Mouse (Mus musculus): ENCODE data around the gene Nudcd3. TPM values are rescaled to one million over a fixed set of nuclear protein-coding genes. Genes with fewer than 3 reads are reported as not detected.
"Not testable (repeated sequence)": the region's sequence is repeated elsewhere in the genome, so short reads cannot be mapped to it uniquely, and the experiment has no call there.

Nudcd3 gene
- polyA plus RNA-seq, 1 experiment = 26.2 TPM

DNA sequence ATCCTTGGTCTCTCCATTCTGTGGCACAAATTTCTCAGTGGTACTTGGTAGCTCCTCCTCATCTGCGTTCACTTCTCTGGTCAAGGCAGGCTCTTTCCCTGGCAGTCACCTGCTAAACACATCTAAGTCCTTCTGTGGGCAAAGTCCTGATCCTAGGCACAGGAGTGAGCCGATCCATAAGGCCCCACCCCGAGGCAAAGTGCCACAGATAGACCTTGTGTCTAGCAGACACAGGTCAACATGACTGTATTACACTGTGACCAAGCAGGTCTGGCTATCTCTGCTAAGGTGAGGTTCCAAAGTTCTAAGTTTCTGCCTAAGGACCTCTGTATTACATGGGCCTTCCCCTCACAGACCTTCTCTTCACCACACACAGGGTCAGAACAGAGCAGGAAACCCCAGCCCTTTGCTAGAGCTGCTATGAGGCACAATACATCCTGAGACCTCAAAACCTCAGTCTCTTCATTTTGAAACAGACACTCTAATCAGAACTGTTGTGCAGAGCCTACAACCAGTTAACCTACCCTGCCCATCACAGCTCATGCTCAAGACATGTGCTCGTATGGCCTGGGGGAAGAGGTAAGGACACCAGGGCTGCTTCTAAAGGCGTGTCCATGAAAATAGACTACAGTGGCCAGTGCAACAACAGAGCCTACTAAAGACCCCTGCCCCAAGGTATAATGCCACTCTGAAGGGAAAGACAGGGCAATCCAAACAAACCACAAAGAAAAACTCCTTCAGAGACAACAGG, 88.3 kb downstream of the Nudcd3 start:
- Histone ChIP-seq H3K27ac (ENCODE audit: insufficient read depth, low read depth, low read length) (peak overlapping the region; percentile 97), H3K36me3 (ENCODE audit: control insufficient read depth, insufficient read depth, low read length) (peaks cover 16% of the 10 kb centered on the region)
- TF ChIP-seq POLR2A (IDR thresholded peaks at IDR 0.05; ENCODE audit: low read depth, low read length) = no peak
- no peak for TF ChIP-seq CTCF (IDR thresholded peaks at IDR 0.05; ENCODE audit: extremely low read depth, insufficient read length, insufficient replicate concordance, low read depth, low read length)

DNA sequence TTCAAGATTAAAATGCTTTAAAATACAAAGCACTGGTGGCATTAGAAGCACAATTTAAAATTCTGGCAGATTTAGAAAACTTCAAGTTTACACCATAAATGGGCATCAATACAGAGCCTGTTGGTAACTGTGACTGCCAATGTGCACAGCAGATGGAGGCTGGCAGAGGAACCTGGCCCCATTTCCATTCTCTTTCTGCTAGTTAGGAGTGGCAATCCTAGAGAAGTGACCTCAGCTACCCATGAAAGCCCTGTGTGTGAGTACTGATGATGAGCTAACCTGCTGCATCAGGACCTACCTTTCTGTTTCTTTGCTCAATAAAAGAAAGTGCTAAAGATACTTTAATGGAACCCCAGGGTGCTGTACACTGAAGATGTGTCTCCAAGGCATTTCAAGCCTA, 90.2 kb downstream of the Nudcd3 start:
- no peak overlapping the region for H3K4me3 ChIP-seq (ENCODE audit: low read depth, low read length)
- TF ChIP-seq CTCF (IDR thresholded peaks at IDR 0.05; ENCODE audit: extremely low read depth, insufficient read length, insufficient replicate concordance, low read depth, low read length) (no peak), POLR2A (IDR thresholded peaks at IDR 0.05; ENCODE audit: low read depth, low read length) (no peak)
- peaks cover 20% of the 10 kb centered on the region for H3K36me3 ChIP-seq (ENCODE audit: control insufficient read depth, insufficient read depth, low read length)
- peaks cover 26% of the 10 kb centered on the region for H3K4me1 ChIP-seq (ENCODE audit: control insufficient read depth, insufficient read depth, insufficient read length, low read length)
- H3K27me3 ChIP-seq (ENCODE audit: control insufficient read depth, insufficient read depth, low read length) = no peaks in the 10 kb centered on the region
- no peak overlapping the region for H3K27ac ChIP-seq (ENCODE audit: insufficient read depth, low read depth, low read length)

More for the DNA sequence above, 88.3 kb downstream of the Nudcd3 start:
- Histone ChIP-seq H3K4me3 (ENCODE audit: low read depth, low read length) (no peak overlapping the region), H3K4me1 (ENCODE audit: control insufficient read depth, insufficient read depth, insufficient read length, low read length) (peaks cover 26% of the 10 kb centered on the region), H3K27me3 (ENCODE audit: control insufficient read depth, insufficient read depth, low read length) (no peaks in the 10 kb centered on the region)
- 40% methylated on average over 5 of the region's 5 CpGs for WGBS

DNA sequence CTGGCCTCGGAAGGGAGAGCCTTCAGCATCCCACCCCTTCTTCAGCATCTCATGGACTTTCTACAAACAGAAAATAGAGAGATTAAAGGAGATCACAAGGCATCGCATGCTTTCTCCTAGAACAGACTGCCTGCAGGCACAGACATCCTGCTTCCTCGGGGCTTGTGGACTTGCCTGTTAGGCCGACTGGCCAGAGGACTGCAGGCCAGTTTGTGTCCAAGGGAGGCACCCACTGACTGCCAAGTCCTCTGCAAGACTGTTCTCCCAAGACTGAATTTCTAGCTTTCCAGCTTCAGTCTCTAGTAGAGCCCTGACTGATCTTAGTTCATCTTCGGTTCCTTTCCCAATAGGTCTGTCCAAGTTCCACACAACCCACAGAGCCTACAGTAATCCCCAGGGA, 91.9 kb downstream of the Nudcd3 start:
- peaks cover 20% of the 10 kb centered on the region for H3K36me3 ChIP-seq (ENCODE audit: control insufficient read depth, insufficient read depth, low read length)
- 92% methylated on average over 5 of the region's 5 CpGs for WGBS

DNA sequence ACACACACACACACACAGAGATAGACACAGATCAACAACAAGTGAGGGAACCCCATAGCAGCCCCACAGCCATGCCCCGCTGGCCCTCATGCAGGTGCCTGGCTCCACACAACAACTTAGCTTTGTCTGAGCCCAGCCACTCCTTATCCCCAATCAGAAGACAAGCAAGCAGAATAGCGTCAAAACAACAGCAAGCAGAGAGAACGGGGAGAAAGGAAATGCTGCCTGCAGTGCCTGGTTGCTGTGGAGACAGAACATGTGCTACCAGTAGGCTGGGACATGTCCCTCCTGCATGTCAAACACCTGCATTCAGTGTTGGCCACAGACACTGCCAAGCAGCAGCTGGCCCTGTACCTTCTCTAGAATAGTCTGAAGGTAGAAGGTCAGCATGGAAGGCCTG, 92.5 kb downstream of the Nudcd3 start:
- WGBS = 83% methylated on average over 3 of the region's 3 CpGs
- no peak overlapping the region for H3K27ac ChIP-seq (ENCODE audit: insufficient read depth, low read depth, low read length)
- no peak overlapping the region for H3K4me3 ChIP-seq (ENCODE audit: low read depth, low read length)
- H3K4me1 ChIP-seq (ENCODE audit: control insufficient read depth, insufficient read depth, insufficient read length, low read length) = peaks cover 16% of the 10 kb centered on the region; the same call in 1 of the 2 replicates
- TF ChIP-seq POLR2A (IDR thresholded peaks at IDR 0.05; ENCODE audit: low read depth, low read length) (no peak), CTCF (IDR thresholded peaks at IDR 0.05; ENCODE audit: extremely low read depth, insufficient read length, insufficient replicate concordance, low read depth, low read length) (no peak)
- H3K36me3 ChIP-seq (ENCODE audit: control insufficient read depth, insufficient read depth, low read length) = peaks cover 20% of the 10 kb centered on the region
- no peaks in the 10 kb centered on the region for H3K27me3 ChIP-seq (ENCODE audit: control insufficient read depth, insufficient read depth, low read length)

More for the DNA sequence above, 91.9 kb downstream of the Nudcd3 start:
- Histone ChIP-seq H3K4me3 (ENCODE audit: low read depth, low read length) (no peak overlapping the region), H3K27me3 (ENCODE audit: control insufficient read depth, insufficient read depth, low read length) (no peaks in the 10 kb centered on the region), H3K27ac (ENCODE audit: insufficient read depth, low read depth, low read length) (no peak overlapping the region), H3K4me1 (ENCODE audit: control insufficient read depth, insufficient read depth, insufficient read length, low read length) (peaks cover 21% of the 10 kb centered on the region)
- TF ChIP-seq CTCF (IDR thresholded peaks at IDR 0.05; ENCODE audit: extremely low read depth, insufficient read length, insufficient replicate concordance, low read depth, low read length) (no peak), POLR2A (IDR thresholded peaks at IDR 0.05; ENCODE audit: low read depth, low read length) (no peak)

DNA sequence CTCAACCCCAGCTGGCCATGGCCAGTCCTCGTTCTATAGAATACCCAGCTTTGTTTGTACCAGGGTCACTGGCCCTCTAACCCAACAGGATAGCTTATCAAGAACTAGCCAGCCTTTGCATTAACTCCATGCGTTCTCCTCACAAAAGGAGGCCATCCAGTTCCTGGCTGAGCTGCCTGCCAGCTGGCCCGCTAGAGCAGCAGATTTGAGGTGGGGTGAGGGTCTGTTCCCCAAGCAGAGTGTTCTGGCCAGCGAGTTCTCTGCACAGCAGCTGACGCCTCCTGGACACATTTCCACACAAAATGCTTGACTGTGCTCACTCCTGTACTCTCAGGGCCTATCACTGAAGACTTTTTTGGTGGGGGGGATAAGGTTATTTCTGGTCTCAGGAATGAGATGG, 95.5 kb downstream of the Nudcd3 start:
- TF ChIP-seq CTCF (IDR thresholded peaks at IDR 0.05; ENCODE audit: extremely low read depth, insufficient read length, insufficient replicate concordance, low read depth, low read length) (no peak), POLR2A (IDR thresholded peaks at IDR 0.05; ENCODE audit: low read depth, low read length) (no peak)
- Histone ChIP-seq H3K4me3 (ENCODE audit: low read depth, low read length) (no peak overlapping the region), H3K27ac (ENCODE audit: insufficient read depth, low read depth, low read length) (no peak overlapping the region), H3K27me3 (ENCODE audit: control insufficient read depth, insufficient read depth, low read length) (no peaks in the 10 kb centered on the region), H3K36me3 (ENCODE audit: control insufficient read depth, insufficient read depth, low read length) (peaks cover 12% of the 10 kb centered on the region; the same call in 1 of the 2 replicates), H3K4me1 (ENCODE audit: control insufficient read depth, insufficient read depth, insufficient read length, low read length) (no peaks in the 10 kb centered on the region)
- WGBS = 88% methylated on average over 5 of the region's 5 CpGs

DNA sequence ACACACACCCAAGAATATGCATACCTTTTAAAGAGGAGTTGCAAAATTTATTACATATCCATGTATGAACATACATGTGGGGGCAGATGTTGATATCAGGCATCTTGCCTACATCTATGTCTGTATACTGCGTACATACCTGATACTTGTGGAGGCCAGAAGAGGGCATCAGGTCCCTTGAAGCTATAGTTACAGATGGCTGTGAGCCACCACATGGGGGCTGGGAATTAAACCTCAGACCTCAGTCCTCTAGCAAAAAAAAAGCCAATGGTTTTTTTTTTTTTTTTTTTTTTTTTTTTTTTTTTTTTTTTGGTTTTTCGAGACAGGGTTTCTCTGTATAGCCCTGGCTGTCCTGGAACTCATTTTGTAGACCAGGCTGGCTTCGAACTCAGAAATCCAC, 103.6 kb downstream of the Nudcd3 start:
- H3K27me3 ChIP-seq (ENCODE audit: control insufficient read depth, insufficient read depth, low read length); H3K4me3 ChIP-seq (ENCODE audit: low read depth, low read length); H3K4me1 ChIP-seq (ENCODE audit: control insufficient read depth, insufficient read depth, insufficient read length, low read length); H3K27ac ChIP-seq (ENCODE audit: insufficient read depth, low read depth, low read length); H3K36me3 ChIP-seq (ENCODE audit: control insufficient read depth, insufficient read depth, low read length): not testable (repeated sequence)
- WGBS = 81% methylated on average over 3 of the region's 3 CpGs

DNA sequence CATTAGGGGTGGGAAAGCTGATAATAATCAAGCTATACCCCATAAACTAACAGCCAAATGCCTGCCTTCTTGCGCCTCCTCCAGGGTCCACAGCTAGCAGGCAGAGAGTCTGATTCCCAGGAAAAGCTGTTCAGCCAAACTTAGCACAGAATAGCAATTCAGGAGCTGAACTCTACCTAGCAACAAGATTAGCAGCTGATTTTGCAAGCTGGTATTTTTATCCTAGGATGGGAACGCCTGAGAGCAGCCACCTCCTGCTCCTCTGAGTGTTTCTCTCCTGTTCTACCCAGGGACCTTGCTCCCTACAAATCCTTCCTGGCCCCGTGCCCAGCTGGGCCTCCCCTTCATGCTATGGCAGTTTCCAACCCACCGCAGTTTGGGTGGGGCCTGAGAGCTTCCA, 113.2 kb downstream of the Nudcd3 start:
- no peak for TF ChIP-seq CTCF (IDR thresholded peaks at IDR 0.05; ENCODE audit: extremely low read depth, insufficient read length, insufficient replicate concordance, low read depth, low read length)
- no peak for TF ChIP-seq POLR2A (IDR thresholded peaks at IDR 0.05; ENCODE audit: low read depth, low read length)
- H3K27ac ChIP-seq (ENCODE audit: insufficient read depth, low read depth, low read length) = no peak overlapping the region
- no peaks in the 10 kb centered on the region for H3K36me3 ChIP-seq (ENCODE audit: control insufficient read depth, insufficient read depth, low read length)
- H3K4me3 ChIP-seq (ENCODE audit: low read depth, low read length) = no peak overlapping the region
- 23% methylated on average over 4 of the region's 4 CpGs for WGBS
- no peaks in the 10 kb centered on the region for H3K27me3 ChIP-seq (ENCODE audit: control insufficient read depth, insufficient read depth, low read length)
- peaks cover 5% of the 10 kb centered on the region; the same call in 1 of the 2 replicates for H3K4me1 ChIP-seq (ENCODE audit: control insufficient read depth, insufficient read depth, insufficient read length, low read length)
